Mouse (Mus musculus): Measurements from ENCODE around the gene Map3k11.

DNA sequence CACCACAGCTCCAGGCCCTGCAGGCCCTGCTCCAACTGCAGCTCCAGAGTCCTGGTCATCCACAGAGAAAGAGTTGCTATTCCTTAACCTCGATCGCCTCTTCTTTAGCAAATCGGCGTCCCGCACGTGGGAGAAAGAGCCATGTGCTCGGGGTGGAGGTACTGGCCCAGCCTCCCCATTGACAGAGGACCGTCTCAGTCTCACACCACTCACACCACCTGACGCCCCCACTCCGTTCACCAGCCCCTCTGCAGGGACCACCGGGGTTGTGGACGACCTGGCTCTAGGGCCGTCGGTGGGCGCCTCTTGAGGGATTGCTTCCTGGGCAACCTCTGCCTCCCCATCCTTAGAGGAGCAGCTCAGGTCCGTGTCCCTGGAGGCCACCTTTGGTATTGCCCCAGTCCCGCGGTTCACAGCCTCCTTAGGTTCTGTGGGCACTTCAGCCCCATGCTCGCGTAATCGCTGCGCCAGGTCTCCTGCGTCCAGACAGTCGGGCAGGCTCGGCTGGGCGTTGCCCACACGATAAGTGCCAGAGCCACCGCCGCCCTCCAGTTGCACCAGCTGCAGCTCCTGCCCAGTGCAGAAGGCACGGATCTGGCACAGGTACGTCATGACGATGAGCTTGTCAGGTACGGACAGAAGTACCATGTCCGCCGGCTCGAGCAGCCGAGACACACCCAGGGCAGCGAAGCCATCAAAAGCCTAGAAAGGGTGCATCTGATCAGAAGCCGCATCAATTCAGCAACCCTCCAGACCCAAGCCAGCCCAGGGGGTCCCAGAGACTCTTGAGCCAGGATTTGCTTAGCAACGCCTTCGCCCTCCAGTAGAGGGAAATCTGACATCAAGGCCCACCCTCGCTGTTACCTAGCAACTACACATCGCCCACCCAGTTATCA, 27.5 kb downstream of the Map3k11 start:
- no peak for TF ChIP-seq POLR2A (IDR thresholded peaks at IDR 0.05; ENCODE audit: low read depth, low read length)
- TF ChIP-seq CTCF (conservative IDR thresholded peaks at IDR 0.05; ENCODE audit: insufficient read depth, insufficient read length, low read depth, low read length), result peak; percentile 51; the same call in 1 of the 2 replicates
